Mouse (Mus musculus): ENCODE data around the gene Cd47. TPM values are rescaled to one million over a fixed set of nuclear protein-coding genes. Genes with fewer than 3 reads are reported as not detected.

Gene Cd47
- polyA plus RNA-seq, 1 experiment from 2014 or later, result 68.6 TPM

DNA sequence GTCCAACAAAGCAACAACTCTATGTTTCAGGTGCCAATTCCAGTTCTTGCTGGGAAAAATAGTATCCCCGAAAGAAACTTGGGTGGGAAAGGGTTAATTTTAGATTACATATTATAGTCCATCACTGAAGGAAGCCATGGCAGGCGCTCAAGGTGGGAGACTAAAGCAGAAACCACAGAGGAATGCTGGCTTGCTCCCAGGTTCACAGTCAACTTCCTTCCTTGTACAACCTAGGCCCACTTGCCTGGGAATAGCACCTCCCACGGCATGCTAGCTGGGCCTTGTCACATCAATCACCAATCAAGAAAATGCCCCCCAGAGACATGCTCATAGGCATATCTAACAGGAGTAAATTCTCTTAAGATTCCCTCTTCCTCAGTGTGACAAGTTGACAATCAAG, 32.0 kb downstream of the Cd47 start:
- CTCF ChIA-PET, result interaction anchor here (1.0 kb wide), 1 partner anchor 7 kb away, joined by 3 read pairs; no protein-coding TSS in a partner anchor

DNA sequence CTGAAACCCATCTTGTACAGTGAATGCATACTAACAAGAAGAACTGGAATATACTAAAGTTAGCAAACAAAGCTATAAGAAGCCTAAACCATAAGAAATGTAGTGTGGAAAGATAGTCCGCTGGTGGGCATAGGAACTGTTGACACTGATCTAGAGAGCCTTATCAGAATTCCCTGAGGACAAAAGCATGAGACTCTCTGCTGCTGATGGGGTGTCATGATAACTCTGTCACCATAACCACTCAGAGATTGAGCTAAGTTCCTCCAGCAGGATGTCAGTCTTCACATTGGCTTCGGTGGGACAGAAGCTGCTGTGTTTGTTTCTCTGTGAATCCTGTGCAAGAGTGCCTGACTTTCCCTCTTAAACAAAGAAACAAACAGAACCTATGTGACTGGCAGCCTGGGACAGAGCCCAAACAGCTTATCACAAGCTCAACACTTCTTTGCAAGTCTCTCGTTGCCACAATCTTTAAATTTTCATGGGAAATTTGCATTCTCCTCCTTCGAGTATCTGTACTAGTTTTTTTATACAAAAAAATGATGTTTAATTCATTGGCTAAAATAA, 33.9 kb downstream of the Cd47 start:
- no peak for TF ChIP-seq CTCF (IDR thresholded peaks at IDR 0.05)
- no peaks in the 10 kb centered on the region for H3K27me3 ChIP-seq
- POLR2A ChIA-PET, result interaction anchor here (0.6 kb wide), 1 partner anchor 128 kb away, joined by 4 read pairs; no protein-coding TSS in a partner anchor
- ATAC-seq (no peak), DNase-seq (ENCODE audit: low read depth, low spot score) (no peak)
- CTCF ChIA-PET, result no interaction called here
- in situ Hi-C loops (cut with MboI; ENCODE audit: low pct_unique_long_range_greater_than_20kb), result no loop called here

More for the DNA sequence above, 32.0 kb downstream of the Cd47 start:
- H3K27me3 ChIP-seq, result peaks cover 7% of the 10 kb centered on the region
- in situ Hi-C loops (cut with MboI; ENCODE audit: low pct_unique_long_range_greater_than_20kb), result no loop called here
- TF ChIP-seq CTCF (IDR thresholded peaks at IDR 0.05), result no peak
- POLR2A ChIA-PET, result interaction anchor here (0.6 kb wide), 1 partner anchor 11 kb away, joined by 5 read pairs; no protein-coding TSS in a partner anchor
- ATAC-seq, result no peak
- DNase-seq (ENCODE audit: low read depth, low spot score), result no peak

DNA sequence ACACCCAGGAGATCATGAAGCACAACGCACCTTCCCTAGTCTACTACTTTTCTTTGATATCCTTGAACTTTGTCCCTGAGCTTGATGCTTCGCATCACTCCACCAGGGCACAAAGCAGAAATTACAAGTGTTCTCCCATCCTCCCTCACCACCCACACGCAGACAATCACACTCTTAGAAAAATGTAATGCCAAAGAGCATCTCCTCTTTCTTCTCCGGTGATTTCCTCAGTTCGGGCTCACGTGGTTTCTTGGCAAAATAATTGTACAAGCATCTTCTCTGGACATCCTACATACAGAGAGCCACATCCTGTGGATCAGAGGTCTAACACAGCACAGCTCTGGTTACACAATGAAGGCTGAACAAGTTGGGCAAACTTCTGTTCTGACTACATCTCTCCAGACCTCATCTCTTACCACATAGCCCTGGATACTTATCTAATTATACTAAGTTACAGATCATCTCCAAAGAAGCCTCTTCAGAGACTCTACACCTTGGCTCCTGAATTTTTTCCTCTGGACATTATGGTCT, 36.4 kb downstream of the Cd47 start:
- TF ChIP-seq CTCF (IDR thresholded peaks at IDR 0.05), result no peak
- CTCF ChIA-PET, result no interaction called here
- in situ Hi-C loops (cut with MboI; ENCODE audit: low pct_unique_long_range_greater_than_20kb), result no loop called here
- DNase-seq (ENCODE audit: low read depth, low spot score) (no peak), ATAC-seq (no peak)
- no peaks in the 10 kb centered on the region for H3K27me3 ChIP-seq
- POLR2A ChIA-PET, result no interaction called here

DNA sequence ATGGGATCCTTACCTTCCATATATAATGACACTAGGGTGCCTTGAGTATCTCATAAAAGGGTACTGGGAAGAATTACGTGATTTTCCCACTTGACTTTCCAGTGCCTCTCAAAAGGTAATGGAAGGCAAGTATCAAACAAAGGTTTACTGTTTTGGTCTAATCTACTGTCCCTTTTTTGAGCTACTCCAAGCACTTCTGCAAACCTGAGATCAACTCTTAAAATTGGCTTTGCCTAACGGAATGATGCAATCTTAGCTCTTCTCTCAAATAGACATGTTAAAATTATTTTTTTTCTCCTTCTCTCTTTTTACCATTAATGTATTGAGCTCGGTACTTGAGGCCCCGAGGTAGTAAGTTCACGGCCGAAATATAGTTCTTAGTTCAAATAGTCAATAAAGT, 38.6 kb downstream of the Cd47 start:
- ATAC-seq (no peak), DNase-seq (ENCODE audit: low read depth, low spot score) (no peak)
- no peak for TF ChIP-seq CTCF (IDR thresholded peaks at IDR 0.05)
- H3K27me3 ChIP-seq, result no peaks in the 10 kb centered on the region
- in situ Hi-C loops (cut with MboI; ENCODE audit: low pct_unique_long_range_greater_than_20kb), result no loop called here
- CTCF ChIA-PET, result interaction anchor here (0.8 to 1.3 kb wide), 4 partner anchors 12 to 62 kb away, joined by 3 read pairs; no protein-coding TSS in a partner anchor
- POLR2A ChIA-PET, result interaction anchor here (0.6 kb wide), 1 partner anchor 399 kb away, joined by 4 read pairs; no protein-coding TSS in a partner anchor

DNA sequence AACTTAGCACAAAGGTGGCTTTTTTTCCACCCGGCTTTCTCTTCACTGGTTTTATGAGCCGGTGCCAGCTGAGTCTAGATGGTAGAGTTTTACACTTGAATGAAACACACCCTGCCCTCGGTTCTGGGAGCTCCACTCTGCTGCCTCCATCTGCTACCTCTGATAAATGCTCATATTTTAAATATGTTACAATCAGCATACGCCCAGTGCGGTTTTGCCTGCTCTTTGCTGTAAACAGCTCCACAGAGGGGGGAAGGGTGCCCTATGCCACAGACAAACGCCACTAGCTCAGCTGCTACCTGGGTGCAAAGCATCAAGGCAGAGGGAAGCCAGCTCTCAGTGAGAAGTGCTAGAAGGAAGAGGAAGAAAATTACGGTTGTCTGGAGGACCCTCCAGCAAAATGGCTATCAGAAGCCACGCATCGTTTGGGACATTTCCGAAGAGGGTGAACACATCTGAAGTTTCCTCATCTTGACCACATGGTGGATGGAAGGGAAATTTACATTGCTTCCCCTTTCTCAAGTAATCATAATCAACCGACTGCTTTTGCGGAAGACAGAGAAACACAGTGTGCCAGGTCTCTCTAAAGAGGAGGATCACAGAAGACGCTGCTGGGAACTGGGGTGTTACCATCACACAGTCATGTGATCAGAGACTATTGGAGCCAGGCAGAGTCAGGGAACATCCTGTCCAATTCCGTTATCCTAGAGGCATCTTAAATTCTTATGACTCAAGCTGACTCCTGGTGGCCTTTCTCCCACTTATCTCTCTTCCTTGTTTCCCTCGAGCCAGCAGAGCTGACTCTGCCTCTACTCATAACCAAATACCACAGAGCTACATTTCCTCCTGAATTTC, 39.6 kb downstream of the Cd47 start:
- H3K27me3 ChIP-seq, result no peaks in the 10 kb centered on the region
- DNase-seq (ENCODE audit: low read depth, low spot score) (no peak), ATAC-seq (no peak)
- POLR2A ChIA-PET, result no interaction called here
- CTCF ChIA-PET, result interaction anchor here (0.8 to 1.3 kb wide), 4 partner anchors 13 to 63 kb away, joined by 3 read pairs; no protein-coding TSS in a partner anchor
- TF ChIP-seq CTCF (IDR thresholded peaks at IDR 0.05), result no peak
- in situ Hi-C loops (cut with MboI; ENCODE audit: low pct_unique_long_range_greater_than_20kb), result no loop called here

DNA sequence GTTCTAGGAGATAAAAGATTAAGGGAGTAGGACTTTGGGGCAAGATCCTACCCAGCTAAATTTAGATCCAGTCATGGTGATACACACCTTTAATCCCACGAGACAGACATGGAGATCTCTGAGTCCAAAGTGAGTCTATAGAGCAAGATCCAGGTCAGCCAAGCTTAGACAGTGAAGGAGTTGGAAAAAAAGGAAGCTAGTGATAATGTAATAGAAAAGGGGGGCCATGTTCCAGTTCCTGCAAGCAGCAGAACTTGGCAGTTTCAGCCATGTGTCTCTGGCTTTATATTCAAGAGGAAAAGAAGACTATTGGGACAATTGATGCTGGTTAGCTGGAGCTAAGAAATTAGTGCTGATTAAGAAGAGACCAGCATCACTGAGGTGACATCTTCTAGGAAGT, 43.4 kb downstream of the Cd47 start:
- DNase-seq (ENCODE audit: low read depth, low spot score), result no peak
- no peak for TF ChIP-seq CTCF (IDR thresholded peaks at IDR 0.05)
- ATAC-seq, result no peak
- H3K27me3 ChIP-seq, result peaks cover 2% of the 10 kb centered on the region
- ChIA-PET POLR2A (interaction anchor here (0.7 kb wide), 1 partner anchor 11 kb away, joined by 5 read pairs; no protein-coding TSS in a partner anchor), CTCF (no interaction called here)
- in situ Hi-C loops (cut with MboI; ENCODE audit: low pct_unique_long_range_greater_than_20kb), result no loop called here

DNA sequence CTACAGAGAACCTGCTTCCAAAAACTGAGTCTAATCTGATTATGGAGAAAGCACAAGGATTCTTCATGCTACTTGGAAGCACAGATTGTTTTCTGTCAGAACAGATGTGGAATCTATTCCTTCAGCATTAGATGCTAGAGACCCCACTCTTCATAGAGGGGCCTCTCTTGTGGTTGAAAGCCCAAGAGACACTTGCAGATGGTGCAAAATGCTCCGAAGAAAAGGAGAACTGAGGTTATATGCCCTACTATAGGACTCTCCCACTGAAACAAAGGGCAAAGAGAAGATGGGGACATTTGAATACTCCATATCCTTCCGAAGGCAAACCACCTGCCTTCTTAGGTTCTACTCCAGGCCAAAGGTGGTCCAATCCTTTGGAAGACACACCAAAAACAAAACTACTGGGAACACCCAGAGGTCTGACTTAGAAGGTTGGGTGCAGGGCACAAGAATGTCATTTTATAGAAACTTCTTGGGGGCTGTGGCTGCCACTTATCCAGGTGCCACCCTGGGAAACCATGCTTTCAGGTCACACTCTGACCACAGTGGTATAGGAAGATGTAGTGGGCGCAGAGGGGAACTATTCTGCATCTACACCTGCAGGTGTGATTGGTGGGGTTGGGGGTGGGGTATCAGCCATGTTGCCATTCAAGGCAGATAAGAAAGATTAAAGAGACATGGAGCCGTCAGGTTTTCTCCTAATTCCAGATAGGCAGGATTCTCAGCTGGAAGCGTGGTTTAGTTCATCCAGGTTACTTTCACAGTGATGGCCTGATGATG, 47.1 kb downstream of the Cd47 start:
- H3K27me3 ChIP-seq, result peaks cover 2% of the 10 kb centered on the region
- ChIA-PET POLR2A (no interaction called here), CTCF (no interaction called here)
- ATAC-seq (no peak), DNase-seq (ENCODE audit: low read depth, low spot score) (no peak)
- TF ChIP-seq CTCF (IDR thresholded peaks at IDR 0.05), result no peak
- in situ Hi-C loops (cut with MboI; ENCODE audit: low pct_unique_long_range_greater_than_20kb), result no loop called here

DNA sequence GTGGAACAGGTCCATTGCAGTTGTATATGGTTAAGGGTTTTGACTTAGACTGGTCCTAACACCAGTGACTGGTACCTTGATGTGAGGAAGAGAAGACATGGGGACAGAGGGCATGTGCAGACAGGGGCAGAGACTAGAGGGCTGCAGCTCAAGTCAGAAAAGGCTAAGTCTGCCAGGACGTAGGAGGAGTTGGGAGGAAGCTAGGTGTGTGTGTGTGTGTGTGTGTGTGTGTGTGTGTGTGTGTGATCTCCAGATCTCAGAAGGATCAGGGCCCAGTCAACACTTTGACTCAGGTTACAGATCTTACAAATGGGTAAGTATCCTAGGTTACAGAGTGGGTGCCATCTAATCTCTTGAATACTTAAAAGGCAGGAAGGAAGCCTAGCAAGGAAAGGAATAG, 48.3 kb downstream of the Cd47 start:
- no peak for ATAC-seq
- TF ChIP-seq CTCF (IDR thresholded peaks at IDR 0.05), result no peak
- CTCF ChIA-PET, result no interaction called here

DNA sequence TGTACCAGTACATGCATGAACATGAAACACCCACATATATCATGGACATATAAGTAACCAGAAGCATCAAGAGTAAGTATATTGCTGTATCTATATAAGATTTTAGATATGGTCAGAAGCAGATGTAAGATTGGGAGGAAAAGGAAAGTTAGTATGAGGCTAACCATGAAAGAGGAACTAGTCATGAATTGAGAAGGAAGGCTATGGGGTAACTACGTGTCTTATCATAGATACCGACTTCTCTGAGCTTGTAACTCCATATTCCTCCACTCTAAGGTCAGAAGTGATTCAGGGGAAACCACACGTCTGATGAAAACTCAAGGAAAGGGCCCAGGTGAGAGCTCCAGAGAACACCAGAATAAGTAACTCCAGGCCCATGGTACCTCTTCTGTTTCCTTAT, 52.6 kb downstream of the Cd47 start:
- no peak for DNase-seq (ENCODE audit: low read depth, low spot score)
- in situ Hi-C loops (cut with MboI; ENCODE audit: low pct_unique_long_range_greater_than_20kb), result loop anchor here (5.0 to 10.0 kb wide), 2 partner anchors 86 to 452 kb away; no protein-coding TSS in a partner anchor
- ChIA-PET POLR2A (no interaction called here), CTCF (no interaction called here)
- TF ChIP-seq CTCF (IDR thresholded peaks at IDR 0.05), result no peak
- no peaks in the 10 kb centered on the region for H3K27me3 ChIP-seq
- ATAC-seq, result no peak

More for the DNA sequence above, 48.3 kb downstream of the Cd47 start:
- POLR2A ChIA-PET, result no interaction called here
- in situ Hi-C loops (cut with MboI; ENCODE audit: low pct_unique_long_range_greater_than_20kb), result no loop called here
- H3K27me3 ChIP-seq, result peaks cover 2% of the 10 kb centered on the region
- no peak for DNase-seq (ENCODE audit: low read depth, low spot score)

DNA sequence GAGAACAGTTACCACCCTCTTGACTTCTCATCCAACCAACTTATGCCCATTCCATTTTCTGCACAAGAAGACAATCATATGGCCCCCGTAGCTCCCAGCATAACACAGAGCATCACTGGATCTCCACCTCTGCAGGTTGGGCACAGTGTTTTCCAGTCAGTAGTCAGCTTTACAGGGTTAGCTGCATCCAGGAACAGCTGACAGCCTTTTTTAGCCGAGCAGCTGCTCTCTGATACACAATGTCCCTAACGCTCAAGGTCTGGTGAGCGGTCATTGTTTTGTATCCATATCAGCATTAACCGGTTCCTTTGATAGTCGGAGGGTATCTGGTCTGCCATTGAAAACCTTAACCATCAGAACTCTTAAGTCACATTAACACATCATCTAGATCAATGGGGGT, 53.3 kb downstream of the Cd47 start:
- DNase-seq (ENCODE audit: low read depth, low spot score), result no peak
- in situ Hi-C loops (cut with MboI; ENCODE audit: low pct_unique_long_range_greater_than_20kb), result loop anchor here (5.0 to 10.0 kb wide), 2 partner anchors 86 to 451 kb away; no protein-coding TSS in a partner anchor
- TF ChIP-seq CTCF (IDR thresholded peaks at IDR 0.05), result no peak
- CTCF ChIA-PET, result no interaction called here
- no peaks in the 10 kb centered on the region for H3K27me3 ChIP-seq
- no peak for ATAC-seq
- POLR2A ChIA-PET, result interaction anchor here (0.6 to 1.1 kb wide), 2 partner anchors 9 to 115 kb away, joined by 3 read pairs; no protein-coding TSS in a partner anchor

All from Patski (cell line).